Comparison of ENCODE assay signal across 26 mouse cellular contexts in genomic region chr19:14545485-14545884, GRCm38 (mm10).
"Had no signal": no experiment of that assay in that cellular context is flagged by ENCODE, and none has a peak within 500 bp of the region (broad histone marks: within the 10 kb centered on the region; RNA-seq: fewer than 3 reads in every experiment).

No protein-coding gene starts in this region.

- H3K4me1 ChIP-seq: hindbrain, embryonic 15.5 days; kidney, embryonic 15.5 days; limb, embryonic 13.5 days; limb, embryonic 15.5 days had no signal

- H3K27me3 ChIP-seq: heart, embryonic 13.5 days; heart, embryonic 15.5 days; hindbrain, embryonic 13.5 days; hindbrain, embryonic 15.5 days; kidney, embryonic 15.5 days; limb, embryonic 13.5 days; limb, embryonic 15.5 days; liver, embryonic 12.5 days had no signal

- DNase-seq: gastrocnemius, adult 2 months; gastrocnemius, postnatal 10 days; gastrocnemius, postnatal 25 days; heart, adult 18-20 months; heart, postnatal 14 days; heart, postnatal 36 days; kidney, adult 11 months; kidney, adult 2 months; kidney, adult 9 months; kidney, postnatal 14 days; kidney, postnatal 36 days; layer of hippocampus, adult 9-11 months; layer of hippocampus, postnatal 36 days; left cerebral cortex, postnatal 4 days had no signal

- H3K9me3 ChIP-seq: heart, embryonic 13.5 days; heart, embryonic 15.5 days; hindbrain, embryonic 13.5 days; hindbrain, embryonic 15.5 days; kidney, embryonic 15.5 days; limb, embryonic 13.5 days; limb, embryonic 15.5 days; liver, embryonic 12.5 days had no signal

- H3K27ac ChIP-seq: gastrocnemius, adult 2 months; heart, embryonic 13.5 days; heart, embryonic 15.5 days; hindbrain, embryonic 13.5 days; hindbrain, embryonic 15.5 days; hindbrain, postnatal 0 days; kidney, embryonic 15.5 days; kidney, postnatal 0 days; limb, embryonic 13.5 days; limb, embryonic 15.5 days; liver, embryonic 12.5 days had no signal

- H3K4me2 ChIP-seq: heart, embryonic 11.5 days; heart, embryonic 13.5 days; heart, embryonic 15.5 days; hindbrain, embryonic 13.5 days; hindbrain, embryonic 15.5 days; kidney, embryonic 15.5 days; limb, embryonic 13.5 days; limb, embryonic 15.5 days; liver, embryonic 12.5 days had no signal

- H3K36me3 ChIP-seq: heart, embryonic 13.5 days; heart, embryonic 15.5 days; hindbrain, embryonic 13.5 days; hindbrain, embryonic 15.5 days; kidney, embryonic 15.5 days; limb, embryonic 15.5 days; liver, embryonic 12.5 days had no signal

- H3K9ac ChIP-seq: heart, embryonic 13.5 days; heart, embryonic 15.5 days; hindbrain, embryonic 13.5 days; hindbrain, embryonic 15.5 days; kidney, embryonic 15.5 days; limb, embryonic 13.5 days; limb, embryonic 15.5 days; liver, embryonic 12.5 days had no signal

- ATAC-seq: hindbrain, postnatal 0 days; intestine, embryonic 16.5 days; liver, embryonic 12.5 days had no signal

- H3K4me3 ChIP-seq: gastrocnemius, adult 2 months; heart, embryonic 13.5 days; heart, embryonic 15.5 days; hindbrain, embryonic 13.5 days; hindbrain, embryonic 15.5 days; kidney, embryonic 15.5 days; limb, embryonic 13.5 days; limb, embryonic 15.5 days; liver, embryonic 12.5 days had no signal
